Mouse (Mus musculus): ENCODE data around the gene Capn15. TPM values are rescaled to one million over a fixed set of nuclear protein-coding genes. Genes with fewer than 3 reads are reported as not detected.

The Capn15 gene
- total and polyA plus RNA-seq, 3 experiments, result 2.1 to 11.5 (median 6.0) TPM

DNA sequence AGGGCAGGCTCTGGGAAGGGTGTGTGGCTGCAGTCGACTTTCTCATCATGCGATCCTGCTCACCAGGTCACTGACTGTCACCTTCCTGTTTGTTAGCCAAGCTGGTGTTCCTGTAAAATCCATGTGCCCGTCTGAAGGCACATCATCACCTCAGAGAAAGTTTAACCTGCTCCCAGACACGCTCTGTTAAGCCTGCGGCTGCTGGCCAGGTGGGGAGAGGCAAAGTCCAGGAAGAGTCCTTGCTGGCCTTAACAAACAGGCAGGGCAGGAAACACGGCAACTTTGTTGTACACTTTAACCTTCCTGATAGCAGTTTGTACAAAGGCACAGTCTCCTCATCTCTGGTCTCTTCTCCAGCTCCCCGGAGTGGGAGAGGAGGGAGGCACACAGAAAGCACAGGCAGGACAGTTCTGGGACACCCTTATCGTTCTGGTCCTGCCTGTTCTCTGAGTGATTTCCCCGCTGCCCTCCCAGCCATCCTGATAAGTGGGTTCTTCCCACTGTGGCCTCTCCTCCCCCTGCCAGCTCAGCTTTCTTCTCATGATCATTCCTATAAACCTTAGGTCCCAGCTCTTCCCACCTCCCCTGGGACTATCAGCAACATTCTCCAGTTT lies 36.2 kb upstream of the Capn15 start:
- dilution Hi-C loops (cut with MboI; ENCODE audit: extremely low pct_ligation_motif_present, extremely low pct_unique_long_range_greater_than_20kb, low sequenced_read_pairs), result no loop called here
- Histone ChIP-seq H3K4me3 (replicated peaks in 1 of 3; ENCODE audit: low read depth in 2 of 3, low read length in 2 of 3, poor library complexity in 1 of 3) (no peak overlapping the region), H3K9ac (ENCODE audit: insufficient read depth, low read depth) (no peak overlapping the region), H3K4me2 (ENCODE audit: insufficient read depth, low read depth, poor library complexity, severe bottlenecking) (no peak overlapping the region), H3K79me2 (replicated peaks; ENCODE audit: control insufficient read depth, extremely low read depth, insufficient read depth, poor library complexity, severe bottlenecking) (no peaks in the 10 kb centered on the region), H3K27ac (ENCODE audit: insufficient read depth, low read depth) (no peak overlapping the region), H3K9me3 (replicated peaks; ENCODE audit: low read length) (no peaks in the 10 kb centered on the region), H3K36me3 (replicated peaks in 1 of 2; ENCODE audit: control insufficient read depth in 1 of 2, insufficient read depth in 1 of 2, low read length in 1 of 2) (peaks cover 4 to 18% of the 10 kb centered on the region in 2 experiments), H3K4me1 (ENCODE audit: control insufficient read depth in 1 of 2, insufficient read depth in 2 of 2) (peaks cover 19 to 53% of the 10 kb centered on the region in 2 experiments), H3K27me3 (replicated peaks) (no peaks in the 10 kb centered on the region)
- in situ Hi-C loops (cut with MboI; ENCODE audit: low pct_ligation_motif_present, low pct_unique_long_range_greater_than_20kb, low sequenced_read_pairs), result no loop called here
- TF ChIP-seq SMC3 (IDR thresholded peaks at IDR 0.05; ENCODE audit: low read depth, low read length), result no peak
- DNase-seq (ENCODE audit: extremely low read depth), result no peak

DNA sequence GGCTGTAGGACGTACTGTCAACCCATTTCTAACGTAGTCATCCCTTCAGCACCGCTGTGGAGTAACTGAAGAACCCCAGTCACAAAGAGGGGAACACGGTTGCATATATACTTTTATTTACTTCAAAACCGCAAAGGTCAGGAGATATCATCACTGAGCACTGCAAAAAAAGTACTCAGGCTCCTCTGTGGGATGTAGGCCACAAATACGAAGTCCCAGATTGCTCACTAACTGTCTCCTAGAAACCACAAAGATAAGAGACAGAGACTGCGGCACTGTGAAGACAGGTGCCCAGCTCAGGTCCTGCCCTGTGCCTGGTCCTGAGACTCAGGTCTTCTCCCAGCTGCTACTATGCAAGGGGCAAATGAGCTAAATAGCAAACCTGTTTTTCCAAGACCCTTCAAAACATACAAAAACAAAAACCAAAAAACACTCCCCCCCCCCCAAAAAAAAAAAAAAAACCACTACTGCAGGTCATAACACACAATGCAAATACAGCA lies 35.3 kb upstream of the Capn15 start:
- no peaks in the 10 kb centered on the region for H3K79me2 ChIP-seq (replicated peaks; ENCODE audit: control insufficient read depth, extremely low read depth, insufficient read depth, poor library complexity, severe bottlenecking)
- peaks cover 5 to 17% of the 10 kb centered on the region in 2 experiments for H3K36me3 ChIP-seq (replicated peaks in 1 of 2; ENCODE audit: control insufficient read depth in 1 of 2, insufficient read depth in 1 of 2, low read length in 1 of 2)
- H3K27me3 ChIP-seq (replicated peaks), result no peaks in the 10 kb centered on the region
- no peak overlapping the region for H3K4me3 ChIP-seq (replicated peaks in 1 of 3; ENCODE audit: low read depth in 2 of 3, low read length in 2 of 3, poor library complexity in 1 of 3)
- in situ Hi-C loops (cut with MboI; ENCODE audit: low pct_ligation_motif_present, low pct_unique_long_range_greater_than_20kb, low sequenced_read_pairs) (no loop called here), dilution Hi-C loops (cut with MboI; ENCODE audit: extremely low pct_ligation_motif_present, extremely low pct_unique_long_range_greater_than_20kb, low sequenced_read_pairs) (no loop called here)
- H3K27ac ChIP-seq (ENCODE audit: insufficient read depth, low read depth), result no peak overlapping the region
- H3K9me3 ChIP-seq (replicated peaks; ENCODE audit: low read length), result no peaks in the 10 kb centered on the region
- peaks cover 19 to 55% of the 10 kb centered on the region in 2 experiments for H3K4me1 ChIP-seq (ENCODE audit: control insufficient read depth in 1 of 2, insufficient read depth in 2 of 2)
- H3K9ac ChIP-seq (ENCODE audit: insufficient read depth, low read depth), result no peak overlapping the region
- H3K4me2 ChIP-seq (ENCODE audit: insufficient read depth, low read depth, poor library complexity, severe bottlenecking), result no peak overlapping the region
- no peak for TF ChIP-seq MAFK (IDR thresholded peaks at IDR 0.05; ENCODE audit: insufficient replicate concordance, low read length)
- no peak for TF ChIP-seq POLR2AphosphoS2 (IDR thresholded peaks at IDR 0.05; ENCODE audit: low read depth, low read length)
- TF ChIP-seq EP300 (IDR thresholded peaks at IDR 0.05; ENCODE audit: low read length), result no peak
- no peak for TF ChIP-seq IRF4 (IDR thresholded peaks at IDR 0.05; ENCODE audit: low read depth, low read length)
- no peak for TF ChIP-seq MAZ (IDR thresholded peaks at IDR 0.05; ENCODE audit: low read depth, low read length)
- no peak for TF ChIP-seq JUN (IDR thresholded peaks at IDR 0.05; ENCODE audit: insufficient read depth, low read depth, low read length)
- no peak for TF ChIP-seq UBTF (IDR thresholded peaks at IDR 0.05; ENCODE audit: low read depth, low read length)
- TF ChIP-seq MAX (IDR thresholded peaks at IDR 0.05; ENCODE audit: low read length), result no peak
- no peak for TF ChIP-seq TCF12 (IDR thresholded peaks at IDR 0.05; ENCODE audit: low read depth, low read length)
- no peak for TF ChIP-seq RAD21 (IDR thresholded peaks at IDR 0.05; ENCODE audit: low read depth, low read length)
- TF ChIP-seq USF1 (IDR thresholded peaks at IDR 0.05; ENCODE audit: low read depth, low read length), result no peak
- no peak for TF ChIP-seq MYC (IDR thresholded peaks at IDR 0.05; ENCODE audit: low read depth, low read length)
- no peak for TF ChIP-seq GABPA (IDR thresholded peaks at IDR 0.05; ENCODE audit: insufficient replicate concordance, low read depth, low read length)
- no peak for TF ChIP-seq CHD1 (IDR thresholded peaks at IDR 0.05; ENCODE audit: low read depth, low read length)
- TF ChIP-seq KAT2A (IDR thresholded peaks at IDR 0.05; ENCODE audit: insufficient replicate concordance, low read length), result no peak
- no peak for DNase-seq (ENCODE audit: extremely low read depth)

Data from CH12.LX (cell line).